Mouse (Mus musculus): Measurements from ENCODE around the gene Trim11.

Gene Trim11

GRCm38 (mm10) chr11:58980381-58980990 lies 2.6 kb downstream of the Trim11 start:
- no peak for DNase-seq (ENCODE audit: low spot score)

- DNase-seq (ENCODE audit: low spot score): peak; percentile 71
Observed at GRCm38 (mm10) chr11:58981541-58982447, 3.9 kb downstream of the Trim11 start.

GRCm38 (mm10) chr11:58982471-58983097 lies 4.7 kb downstream of the Trim11 start:
- DNase-seq (ENCODE audit: low spot score): no peak

GRCm38 (mm10) chr11:58983691-58984341 lies 5.9 kb downstream of the Trim11 start:
- no peak for DNase-seq (ENCODE audit: low spot score)

GRCm38 (mm10) chr11:58984657-58985056 lies 6.8 kb downstream of the Trim11 start:
- DNase-seq (ENCODE audit: low spot score): no peak

- DNase-seq (ENCODE audit: low spot score): no peak
Observed at GRCm38 (mm10) chr11:58985299-58985917, 7.5 kb downstream of the Trim11 start.

GRCm38 (mm10) chr11:58989166-58989565 lies 11.3 kb downstream of the Trim11 start:
- no peak for DNase-seq (ENCODE audit: low spot score)

- no peak for DNase-seq (ENCODE audit: low spot score)
Observed at GRCm38 (mm10) chr11:58990141-58990540, 12.2 kb downstream of the Trim11 start.

GRCm38 (mm10) chr11:58990794-58991193 lies 12.9 kb downstream of the Trim11 start:
- DNase-seq (ENCODE audit: low spot score): no peak

- DNase-seq (ENCODE audit: low spot score): no peak
Observed at GRCm38 (mm10) chr11:58991911-58992310, 14.0 kb downstream of the Trim11 start.

GRCm38 (mm10) chr11:58993091-58993670 lies 15.3 kb downstream of the Trim11 start:
- no peak for DNase-seq (ENCODE audit: low spot score)

- DNase-seq (ENCODE audit: low spot score): peak; percentile 72
Observed at GRCm38 (mm10) chr11:58994337-58994826, 16.5 kb downstream of the Trim11 start.

- no peak for DNase-seq (ENCODE audit: low spot score)
Observed at GRCm38 (mm10) chr11:58995061-58995806, 17.3 kb downstream of the Trim11 start.

- DNase-seq (ENCODE audit: low spot score): no peak
Observed at GRCm38 (mm10) chr11:58995807-58996370, 18.0 kb downstream of the Trim11 start.

- DNase-seq (ENCODE audit: low spot score): no peak
Observed at GRCm38 (mm10) chr11:58997541-58997940, 19.6 kb downstream of the Trim11 start.

- no peak for DNase-seq (ENCODE audit: low spot score)
Observed at GRCm38 (mm10) chr11:58999158-58999557, 21.3 kb downstream of the Trim11 start.

GRCm38 (mm10) chr11:58999830-59000229 lies 21.9 kb downstream of the Trim11 start:
- no peak for DNase-seq (ENCODE audit: low spot score)

- DNase-seq (ENCODE audit: low spot score): no peak
Observed at GRCm38 (mm10) chr11:59000635-59001034, 22.7 kb downstream of the Trim11 start.

GRCm38 (mm10) chr11:59002327-59003079 lies 24.6 kb downstream of the Trim11 start:
- DNase-seq (ENCODE audit: low spot score): no peak

Measured in testis, postnatal 10 days (tissue).